Mouse (Mus musculus) cerebellum, postnatal 14 days (tissue): ENCODE measurements around the gene Mapk8ip1.
A peak's percentile ranks its signal among the peaks of the same experiment; 100 is the strongest.

Experiments used
- DNase-seq, 2 experiments: peaks; one replicate each; pipeline ENCODE4 v3.0.0; 2021; ENCODE audit warnings: mixed read lengths in 2 of 2

Mapk8ip1 gene

GRCm38 (mm10) chr2:92424462-92425308, 23.6 kb upstream of the Mapk8ip1 start:
- DNase-seq, result peak in 1 of 2 experiments; percentile 22

- peak; percentile 79 to 88 for DNase-seq
Measured at GRCm38 (mm10) chr2:92423702-92424461, 22.8 kb upstream of the Mapk8ip1 start.

- DNase-seq, result no peak
Measured at GRCm38 (mm10) chr2:92423156-92423555, 22.1 kb upstream of the Mapk8ip1 start.

GRCm38 (mm10) chr2:92422388-92423135, 21.5 kb upstream of the Mapk8ip1 start:
- peak; percentile 55 to 61 for DNase-seq

- DNase-seq, result peak in 1 of 2 experiments; percentile 19
Measured at GRCm38 (mm10) chr2:92421723-92422387, 20.8 kb upstream of the Mapk8ip1 start.

GRCm38 (mm10) chr2:92411705-92412104, 10.6 kb upstream of the Mapk8ip1 start:
- DNase-seq, result peak; percentile 71 to 81

GRCm38 (mm10) chr2:92408309-92409045, 7.4 kb upstream of the Mapk8ip1 start:
- DNase-seq, result no peak

GRCm38 (mm10) chr2:92405687-92406086, 4.6 kb upstream of the Mapk8ip1 start:
- DNase-seq, result no peak

GRCm38 (mm10) chr2:92404737-92405136, 3.7 kb upstream of the Mapk8ip1 start:
- peak in 1 of 2 experiments; percentile 50 for DNase-seq

- DNase-seq, result peak in 1 of 2 experiments; percentile 35
Measured at GRCm38 (mm10) chr2:92403776-92404319, 2.8 kb upstream of the Mapk8ip1 start.

GRCm38 (mm10) chr2:92402591-92403326, 1.7 kb upstream of the Mapk8ip1 start:
- DNase-seq, result peak; percentile 84 to 88

GRCm38 (mm10) chr2:92400682-92401081, 381 bp downstream of the Mapk8ip1 start:
- peak; percentile 67 to 71 for DNase-seq

GRCm38 (mm10) chr2:92399877-92400276, 1.2 kb downstream of the Mapk8ip1 start:
- DNase-seq, result peak in 1 of 2 experiments; percentile 38

- no peak for DNase-seq
Measured at GRCm38 (mm10) chr2:92397436-92397835, 3.6 kb downstream of the Mapk8ip1 start.

- DNase-seq, result no peak
Measured at GRCm38 (mm10) chr2:92395535-92395934, 5.5 kb downstream of the Mapk8ip1 start.

- peak; percentile 63 to 72 for DNase-seq
Measured at GRCm38 (mm10) chr2:92392318-92393264, 8.5 kb downstream of the Mapk8ip1 start.

- peak; percentile 62 to 65 for DNase-seq
Measured at GRCm38 (mm10) chr2:92391703-92392317, 9.3 kb downstream of the Mapk8ip1 start.

- DNase-seq, result peak; percentile 51 to 56
Measured at GRCm38 (mm10) chr2:92391116-92391515, 9.9 kb downstream of the Mapk8ip1 start.
